Mouse (Mus musculus): Measurements from ENCODE around the gene Snrnp25. TPM values are rescaled to one million over a fixed set of nuclear protein-coding genes. Genes with fewer than 3 reads are reported as not detected.

The Snrnp25 gene
- polyA plus RNA-seq, 1 experiment: 29.6 TPM

DNA sequence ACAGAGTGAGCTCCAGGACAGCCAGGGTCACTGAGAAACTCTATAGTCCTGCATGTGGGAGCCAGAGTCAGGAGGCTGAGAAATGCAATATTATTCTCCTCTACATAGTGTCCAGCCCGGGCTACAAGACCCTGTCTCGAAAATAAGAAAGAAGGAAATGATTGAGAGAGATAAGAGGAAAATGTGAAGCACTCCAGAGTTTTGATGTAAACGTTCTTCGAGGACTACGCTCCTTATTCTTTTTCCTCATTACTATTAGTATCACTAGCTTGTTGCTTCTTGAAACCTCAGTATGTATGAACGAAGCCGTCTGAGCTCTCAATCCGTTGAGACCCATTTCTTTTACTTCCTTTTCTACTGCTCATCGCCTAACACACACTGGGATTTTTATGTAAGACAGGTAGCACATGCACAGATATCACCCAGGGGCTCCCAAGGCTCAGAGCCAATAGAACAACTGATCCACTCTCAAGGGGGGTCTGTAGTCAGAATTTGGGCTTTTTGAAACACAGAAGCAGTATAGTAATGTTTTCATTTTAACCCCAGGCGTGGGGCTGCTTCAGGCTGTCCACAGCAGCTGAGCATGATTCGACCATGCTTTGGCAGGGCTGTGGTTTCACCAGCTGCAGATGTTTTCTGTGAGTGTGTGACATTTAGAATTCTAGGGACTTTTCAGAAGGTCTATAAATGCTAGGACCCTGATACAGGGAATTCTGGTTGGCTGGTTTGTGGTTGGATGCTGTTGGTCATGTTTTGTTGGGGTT, 3.1 kb upstream of the Snrnp25 start:
- Histone ChIP-seq H3K27ac (ENCODE audit: insufficient read depth, low read depth, low read length) (no peak overlapping the region), H3K4me1 (ENCODE audit: control insufficient read depth, insufficient read depth, low read length) (peaks cover 3% of the 10 kb centered on the region; the same call in 1 of the 2 replicates), H3K4me3 (ENCODE audit: insufficient read depth, low read length) (no peak overlapping the region)
- TF ChIP-seq CTCF (IDR thresholded peaks at IDR 0.05; ENCODE audit: low read depth, low read length): no peak
- no peak for TF ChIP-seq POLR2A (IDR thresholded peaks at IDR 0.05; ENCODE audit: borderline replicate concordance, low read depth, low read length)

DNA sequence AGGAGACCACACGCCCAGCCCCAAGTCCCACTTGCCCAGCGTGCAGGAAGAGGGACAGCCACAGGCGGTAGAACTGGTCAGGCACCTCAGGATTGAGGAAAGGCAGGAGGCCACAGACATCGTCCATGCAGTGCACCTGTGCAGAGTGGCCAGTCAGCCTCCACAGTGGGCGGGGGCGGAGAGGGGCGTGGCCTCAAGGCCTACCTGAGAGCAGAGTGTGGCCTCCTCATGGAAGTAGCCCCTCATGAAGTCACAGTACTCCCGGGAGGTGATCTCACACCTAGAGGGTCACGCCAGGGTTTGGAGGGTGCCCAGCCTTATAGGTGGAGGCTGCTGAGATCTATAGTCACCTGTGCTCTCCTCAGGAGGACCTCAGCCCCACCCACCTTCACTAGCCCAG, 5.4 kb downstream of the Snrnp25 start:
- peaks cover 3% of the 10 kb centered on the region; the same call in 1 of the 2 replicates for H3K4me1 ChIP-seq (ENCODE audit: control insufficient read depth, insufficient read depth, low read length)
- H3K27ac ChIP-seq (ENCODE audit: insufficient read depth, low read depth, low read length): no peak overlapping the region
- H3K4me3 ChIP-seq (ENCODE audit: insufficient read depth, low read length): no peak overlapping the region
- TF ChIP-seq POLR2A (IDR thresholded peaks at IDR 0.05; ENCODE audit: borderline replicate concordance, low read depth, low read length) (no peak), CTCF (IDR thresholded peaks at IDR 0.05; ENCODE audit: low read depth, low read length) (no peak)

DNA sequence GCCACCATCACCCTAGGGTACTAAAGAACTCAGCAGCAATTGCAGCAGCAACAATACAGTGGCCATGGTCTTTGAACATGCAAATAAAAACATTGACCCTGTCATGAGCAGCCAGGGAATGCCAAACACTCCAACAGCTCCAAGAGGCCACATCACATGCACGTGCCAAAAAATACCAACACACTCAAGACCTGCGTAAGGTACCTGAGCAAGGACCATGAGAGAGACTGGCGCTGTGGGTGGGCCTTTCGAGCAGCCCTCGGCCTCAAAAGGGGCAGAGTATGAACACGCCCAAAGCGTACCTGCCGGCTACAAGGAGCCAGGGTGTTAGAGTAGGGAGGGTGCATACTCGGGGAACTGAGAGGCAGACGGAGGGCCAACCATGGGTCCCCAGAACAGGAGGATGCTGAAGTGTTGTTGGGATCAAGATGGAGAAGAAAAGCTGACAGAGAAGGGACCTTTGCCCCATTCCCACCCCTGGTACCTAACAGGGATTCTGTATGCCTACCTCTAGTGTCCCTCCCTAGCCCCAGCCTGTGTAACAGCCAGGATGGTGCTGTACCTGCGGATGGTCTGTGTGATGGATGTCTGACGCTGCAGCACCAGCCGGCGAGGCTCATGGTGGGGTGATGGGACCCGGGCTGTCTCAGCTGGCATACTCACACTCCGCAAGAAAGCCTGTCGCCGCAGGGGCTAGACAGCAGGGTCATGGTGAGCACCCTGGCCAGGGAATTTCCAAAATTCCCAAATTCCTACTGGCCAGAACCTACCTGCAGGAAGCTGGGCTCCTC, 10.4 kb downstream of the Snrnp25 start:
- no peak for TF ChIP-seq POLR2A (IDR thresholded peaks at IDR 0.05; ENCODE audit: borderline replicate concordance, low read depth, low read length)
- TF ChIP-seq CTCF (IDR thresholded peaks at IDR 0.05; ENCODE audit: low read depth, low read length): no peak
- no peak overlapping the region for H3K27ac ChIP-seq (ENCODE audit: insufficient read depth, low read depth, low read length)
- peaks cover 10% of the 10 kb centered on the region for H3K4me1 ChIP-seq (ENCODE audit: control insufficient read depth, insufficient read depth, low read length)
- H3K4me3 ChIP-seq (ENCODE audit: insufficient read depth, low read length): no peak overlapping the region

DNA sequence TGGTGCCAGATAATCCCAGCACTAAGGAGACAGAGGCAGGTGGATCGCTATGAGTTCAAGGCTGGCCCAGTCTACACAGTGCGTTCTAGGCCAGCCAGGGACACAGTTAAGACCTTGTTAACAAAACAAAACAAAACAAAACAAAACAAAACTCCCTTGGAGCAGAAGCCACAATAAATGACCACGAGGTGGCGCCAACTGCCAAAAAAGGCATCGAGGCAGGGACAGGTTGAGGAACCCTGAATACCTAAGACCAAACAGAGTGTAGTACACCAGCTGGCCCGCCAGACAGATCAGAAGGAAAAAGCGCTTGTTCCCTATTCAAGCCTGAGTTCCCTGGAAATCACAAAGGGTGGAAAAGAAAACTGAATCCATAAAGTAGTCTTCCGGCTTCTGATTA, 11.6 kb downstream of the Snrnp25 start:
- Histone ChIP-seq H3K4me1 (ENCODE audit: control insufficient read depth, insufficient read depth, low read length) (peaks cover 12% of the 10 kb centered on the region), H3K27ac (ENCODE audit: insufficient read depth, low read depth, low read length) (no peak overlapping the region), H3K4me3 (ENCODE audit: insufficient read depth, low read length) (no peak overlapping the region)
- no peak for TF ChIP-seq POLR2A (IDR thresholded peaks at IDR 0.05; ENCODE audit: borderline replicate concordance, low read depth, low read length)
- peak; percentile 93 for TF ChIP-seq CTCF (IDR thresholded peaks at IDR 0.05; ENCODE audit: low read depth, low read length)

DNA sequence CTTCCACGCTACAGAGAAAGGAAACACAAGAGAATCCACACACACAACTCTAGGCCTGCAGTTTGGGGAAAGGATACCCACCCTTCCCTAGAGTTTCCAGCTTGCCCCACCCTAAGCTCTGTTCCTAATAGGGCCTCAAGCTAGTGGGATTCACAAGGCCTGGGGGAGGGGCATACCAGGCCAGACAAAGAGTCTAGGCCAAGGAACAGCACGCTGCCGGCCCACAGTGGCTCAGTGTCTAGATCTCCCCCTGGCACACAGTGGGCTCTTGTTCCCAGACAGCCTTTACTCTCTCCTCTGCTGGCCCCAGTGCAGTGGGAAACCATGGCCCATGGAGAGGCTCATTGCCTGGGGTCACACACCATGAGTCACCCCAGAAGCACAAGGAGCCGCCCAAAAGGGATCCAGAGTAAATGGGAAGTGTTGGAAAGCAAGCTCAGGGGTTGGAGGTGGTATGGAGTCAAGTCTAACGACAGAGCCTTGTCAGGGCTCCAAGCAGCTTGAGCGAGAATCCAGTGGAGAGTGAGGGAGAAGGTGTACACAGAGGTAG, 13.4 kb downstream of the Snrnp25 start:
- H3K4me1 ChIP-seq (ENCODE audit: control insufficient read depth, insufficient read depth, low read length): peaks cover 21% of the 10 kb centered on the region
- H3K27ac ChIP-seq (ENCODE audit: insufficient read depth, low read depth, low read length): no peak overlapping the region
- H3K4me3 ChIP-seq (ENCODE audit: insufficient read depth, low read length): no peak overlapping the region
- TF ChIP-seq CTCF (IDR thresholded peaks at IDR 0.05; ENCODE audit: low read depth, low read length) (no peak), POLR2A (IDR thresholded peaks at IDR 0.05; ENCODE audit: borderline replicate concordance, low read depth, low read length) (no peak)

DNA sequence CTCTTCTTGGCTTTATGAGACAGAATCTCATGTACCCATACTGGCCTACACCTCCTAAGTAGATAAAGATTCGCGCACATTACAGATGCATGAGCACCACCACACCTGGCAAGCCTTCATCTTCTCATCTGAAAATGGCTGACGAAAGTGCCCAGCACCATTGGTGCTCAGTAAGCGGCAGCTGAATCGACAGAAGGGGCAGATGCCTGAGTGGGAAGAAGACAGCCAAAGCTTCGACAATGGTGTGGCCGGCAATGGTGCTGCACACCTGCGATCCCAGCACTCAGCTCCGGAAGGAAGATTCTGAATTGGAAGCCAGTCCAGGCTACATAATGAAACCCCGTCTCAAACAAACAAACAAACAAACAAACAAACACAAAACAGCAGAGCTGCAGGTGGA, 14.1 kb downstream of the Snrnp25 start:
- Histone ChIP-seq H3K4me3 (ENCODE audit: insufficient read depth, low read length) (no peak overlapping the region), H3K4me1 (ENCODE audit: control insufficient read depth, insufficient read depth, low read length) (peaks cover 29% of the 10 kb centered on the region), H3K27ac (ENCODE audit: insufficient read depth, low read depth, low read length) (no peak overlapping the region)
- TF ChIP-seq POLR2A (IDR thresholded peaks at IDR 0.05; ENCODE audit: borderline replicate concordance, low read depth, low read length) (no peak), CTCF (IDR thresholded peaks at IDR 0.05; ENCODE audit: low read depth, low read length) (no peak)

DNA sequence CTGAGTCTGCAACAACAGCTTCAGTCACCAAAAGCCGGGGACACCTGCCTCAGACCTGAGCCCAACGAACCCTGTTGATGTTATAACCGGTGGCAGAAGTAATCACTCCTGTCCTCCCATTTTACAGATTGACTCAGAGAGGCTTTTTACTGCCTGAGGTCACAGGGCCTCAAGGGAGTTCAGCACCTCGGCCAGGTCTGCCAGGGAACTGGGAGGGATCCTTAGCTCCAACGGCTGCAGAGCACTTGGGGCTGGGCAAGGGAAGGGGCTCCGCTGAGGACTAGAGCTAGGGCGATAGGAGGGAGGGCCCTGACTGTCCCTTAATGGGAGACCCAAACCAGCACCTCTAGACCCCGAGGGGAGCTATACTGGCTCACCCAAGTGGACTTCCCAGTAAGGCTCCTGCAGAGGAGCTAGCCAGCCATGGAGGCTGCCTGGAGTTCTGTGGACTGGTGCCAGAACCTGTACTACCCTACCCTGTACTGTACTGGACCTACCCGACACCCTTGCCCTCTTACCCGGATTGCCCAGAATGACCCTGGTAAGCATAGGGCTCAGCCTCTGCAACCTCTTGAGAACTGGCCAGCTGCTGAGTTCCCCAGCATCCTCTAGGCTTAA, 15.5 kb downstream of the Snrnp25 start:
- Histone ChIP-seq H3K27ac (ENCODE audit: insufficient read depth, low read depth, low read length) (no peak overlapping the region), H3K4me3 (ENCODE audit: insufficient read depth, low read length) (peak overlapping the region; percentile 72), H3K4me1 (ENCODE audit: control insufficient read depth, insufficient read depth, low read length) (peaks cover 41% of the 10 kb centered on the region)
- TF ChIP-seq POLR2A (IDR thresholded peaks at IDR 0.05; ENCODE audit: borderline replicate concordance, low read depth, low read length) (no peak), CTCF (IDR thresholded peaks at IDR 0.05; ENCODE audit: low read depth, low read length) (no peak)

DNA sequence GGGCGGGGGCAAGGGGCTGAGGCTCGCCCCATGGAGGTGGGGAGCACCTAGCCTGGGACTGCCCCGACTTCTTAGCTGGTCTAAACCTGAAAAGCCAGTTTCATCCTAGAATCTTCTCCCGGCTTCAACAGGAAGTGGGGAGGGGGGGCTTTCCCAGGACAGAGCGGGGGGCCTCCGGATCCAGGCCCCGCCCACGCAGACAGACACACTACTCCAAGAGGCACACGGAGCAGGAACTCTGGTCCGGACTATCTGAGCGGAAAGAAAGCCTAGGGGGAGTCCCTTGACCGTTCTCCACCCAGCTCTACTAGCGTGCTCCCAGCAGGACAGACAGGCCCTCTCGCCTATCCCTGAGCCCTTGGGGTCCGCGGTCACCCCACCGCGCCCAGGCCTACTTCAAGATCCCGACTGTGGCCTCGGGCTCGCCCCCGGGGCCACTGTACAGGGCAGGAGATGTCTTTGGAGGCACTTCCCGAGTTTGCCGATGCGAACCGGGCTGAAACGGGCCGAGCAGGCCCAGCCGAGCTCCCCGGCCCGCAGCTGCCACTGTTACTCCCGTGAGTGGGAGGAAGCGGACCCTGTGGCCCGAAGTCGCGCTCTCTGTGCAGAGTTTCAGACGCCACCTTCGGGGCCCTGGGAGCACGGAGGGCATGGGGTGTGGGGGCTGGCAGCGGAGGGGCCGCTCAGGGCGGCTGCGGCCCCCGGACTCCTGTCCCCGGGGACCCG, 16.2 kb downstream of the Snrnp25 start:
- TF ChIP-seq POLR2A (IDR thresholded peaks at IDR 0.05; ENCODE audit: borderline replicate concordance, low read depth, low read length) (no peak), CTCF (IDR thresholded peaks at IDR 0.05; ENCODE audit: low read depth, low read length) (no peak)
- Histone ChIP-seq H3K4me3 (ENCODE audit: insufficient read depth, low read length) (peak overlapping the region; percentile 72), H3K4me1 (ENCODE audit: control insufficient read depth, insufficient read depth, low read length) (peaks cover 45% of the 10 kb centered on the region), H3K27ac (ENCODE audit: insufficient read depth, low read depth, low read length) (peak overlapping the region; percentile 24)

DNA sequence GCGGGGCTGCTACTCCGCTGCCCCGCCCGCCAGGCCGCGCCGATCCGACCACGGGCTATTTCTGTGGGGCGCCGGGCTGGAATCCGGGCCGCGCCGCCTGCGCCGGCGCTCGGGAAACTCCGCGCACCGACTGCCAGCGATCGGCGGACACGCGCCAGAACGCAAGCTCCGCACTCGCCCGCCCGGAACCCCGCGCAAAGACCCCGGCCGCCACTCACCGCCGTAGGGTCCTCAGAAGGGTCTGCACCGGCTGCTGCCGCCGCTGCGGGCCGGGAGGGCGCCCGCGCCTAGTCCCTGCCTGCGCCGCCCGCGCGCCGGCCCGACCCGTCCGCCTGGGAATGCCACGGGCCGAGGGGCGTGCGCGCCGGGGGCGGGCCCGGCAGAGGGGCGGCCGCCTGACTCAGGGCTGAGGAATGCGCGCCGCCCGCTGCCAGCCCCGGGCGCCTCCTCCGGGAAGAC, 16.8 kb downstream of the Snrnp25 start, which contains the start of gene Rhbdf1:
Gene Rhbdf1, minus strand, starts transcription at position 350 of the 459 bp plus-strand sequence.
- Histone ChIP-seq H3K4me1 (ENCODE audit: control insufficient read depth, insufficient read depth, low read length) (peaks cover 45% of the 10 kb centered on the region), H3K4me3 (ENCODE audit: insufficient read depth, low read length) (peak within 1 kb of the TSS; percentile 72), H3K27ac (ENCODE audit: insufficient read depth, low read depth, low read length) (peak within 1 kb of the TSS; percentile 24)
- TF ChIP-seq POLR2A (IDR thresholded peaks at IDR 0.05; ENCODE audit: borderline replicate concordance, low read depth, low read length): no peak
- TF ChIP-seq CTCF (IDR thresholded peaks at IDR 0.05; ENCODE audit: low read depth, low read length): no peak
